Mouse (Mus musculus): ENCODE measurements around the gene Ets1.

DNA sequence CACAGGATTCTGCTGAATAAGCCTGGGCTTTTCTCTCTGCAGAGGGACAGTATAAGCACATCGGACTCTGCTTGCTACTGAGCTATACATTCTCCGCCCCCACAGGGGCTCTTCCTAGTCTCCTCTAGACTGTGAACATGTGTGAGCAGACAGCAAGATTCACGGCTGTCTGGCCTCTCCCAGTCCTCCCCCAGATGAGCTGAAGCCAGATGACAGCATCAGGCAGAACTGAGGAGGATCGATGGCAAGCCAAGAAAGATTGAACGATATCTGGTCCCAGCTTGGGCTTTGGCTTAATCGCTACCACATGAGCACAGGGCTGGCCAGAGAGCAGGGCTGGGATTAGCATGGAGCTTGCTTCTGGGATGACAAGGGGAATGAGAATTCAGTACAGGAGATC, 155.7 kb downstream of the Ets1 start:
- no peak for TF ChIP-seq CTCF (IDR thresholded peaks at IDR 0.05; ENCODE audit: extremely low read depth, insufficient read depth, low read length)
- no peak for TF ChIP-seq POLR2A (IDR thresholded peaks at IDR 0.05; ENCODE audit: extremely low read depth, insufficient read depth, low read length)

Data from cortical plate, adult 2 months (tissue).